Mouse (Mus musculus) lung, postnatal 0 days (tissue): Measurements from ENCODE around the gene Blvrb.

Source experiments
- CTCF ChIP-seq: IDR thresholded peaks from 2 replicates; pipeline ENCODE4 v1.5.1; 2016; ENCODE audit warnings: antibody characterized with exemption, mild to moderate bottlenecking
- EP300 ChIP-seq: IDR thresholded peaks from 2 replicates; pipeline ENCODE4 v1.6.1; 2016; ENCODE audit warnings: antibody characterized with exemption, mild to moderate bottlenecking, control low read depth

- TF ChIP-seq CTCF (no peak), EP300 (no peak)
Measured at GRCm38 (mm10) chr7:27452206-27452770, 4.5 kb downstream of the Blvrb start.
